Mouse (Mus musculus): ENCODE measurements around the gene Gabrg2. TPM values are rescaled to one million over a fixed set of nuclear protein-coding genes. Genes with fewer than 3 reads are reported as not detected.

Gene Gabrg2
- polyA plus RNA-seq (2016; fragmentation: Nextera tagmentation; extraction: Ambion mirVana), result not detected in 2 replicates

- Histone ChIP-seq H3K36me3 (no peaks in the 10 kb centered on the region), H3K9ac (no peak within 1 kb of the TSS), H3K4me1 (replicated peaks) (no peaks in the 10 kb centered on the region), H3K9me3 (replicated peaks) (no peaks in the 10 kb centered on the region), H3K4me2 (no peak within 1 kb of the TSS), H3K27ac (ENCODE audit: poor library complexity, severe bottlenecking) (no peak within 1 kb of the TSS), H3K4me3 (no peak within 1 kb of the TSS), H3K27me3 (replicated peaks) (peaks cover 10% of the 10 kb centered on the region; the same call in 1 of the 2 replicates)
- 9% methylated on average over 20 of the region's 20 CpGs for WGBS
- no peak for ATAC-seq (ENCODE audit: insufficient number of reproducible peaks, low FRiP score)
Observed at GRCm38 (mm10) chr11:42000190-42001098, at the start of gene Gabrg2. TSS of gene Gabrg2 (minus strand) at chr11:42000857.

GRCm38 (mm10) chr11:42048201-42048600, 47.5 kb upstream of the Gabrg2 start:
- H3K27ac ChIP-seq (ENCODE audit: poor library complexity, severe bottlenecking), result no peak overlapping the region
- no peak for ATAC-seq (ENCODE audit: insufficient number of reproducible peaks, low FRiP score)
- H3K4me2 ChIP-seq, result no peak overlapping the region
- H3K4me3 ChIP-seq, result no peak overlapping the region
- H3K9ac ChIP-seq, result no peak overlapping the region
- no peaks in the 10 kb centered on the region for H3K4me1 ChIP-seq (replicated peaks)
- H3K9me3 ChIP-seq (replicated peaks), result no peaks in the 10 kb centered on the region
- H3K36me3 ChIP-seq, result no peaks in the 10 kb centered on the region
- H3K27me3 ChIP-seq (replicated peaks), result no peaks in the 10 kb centered on the region

- Histone ChIP-seq H3K4me3 (no peak overlapping the region), H3K9me3 (replicated peaks) (no peaks in the 10 kb centered on the region), H3K36me3 (no peaks in the 10 kb centered on the region), H3K27me3 (replicated peaks) (peaks cover 10% of the 10 kb centered on the region; the same call in 1 of the 2 replicates), H3K4me2 (no peak overlapping the region), H3K4me1 (replicated peaks) (no peaks in the 10 kb centered on the region), H3K27ac (ENCODE audit: poor library complexity, severe bottlenecking) (no peak overlapping the region), H3K9ac (no peak overlapping the region)
- WGBS, result 3% methylated on average over 7 of the region's 7 CpGs
- no peak for ATAC-seq (ENCODE audit: insufficient number of reproducible peaks, low FRiP score)
Observed at GRCm38 (mm10) chr11:41999468-41999881, 1.2 kb downstream of the Gabrg2 start.

GRCm38 (mm10) chr11:41980152-41980551, 20.5 kb downstream of the Gabrg2 start:
- no peaks in the 10 kb centered on the region for H3K9me3 ChIP-seq (replicated peaks)
- no peak overlapping the region for H3K4me3 ChIP-seq
- WGBS, result 77% methylated on average over 6 of the region's 6 CpGs
- no peak overlapping the region for H3K4me2 ChIP-seq
- H3K4me1 ChIP-seq (replicated peaks), result no peaks in the 10 kb centered on the region
- H3K27ac ChIP-seq (ENCODE audit: poor library complexity, severe bottlenecking), result no peak overlapping the region
- ATAC-seq (ENCODE audit: insufficient number of reproducible peaks, low FRiP score), result no peak
- H3K9ac ChIP-seq, result no peak overlapping the region
- no peaks in the 10 kb centered on the region for H3K27me3 ChIP-seq (replicated peaks)
- no peaks in the 10 kb centered on the region for H3K36me3 ChIP-seq

- no peak overlapping the region for H3K4me3 ChIP-seq
- H3K9ac ChIP-seq, result no peak overlapping the region
- no peaks in the 10 kb centered on the region for H3K9me3 ChIP-seq (replicated peaks)
- no peaks in the 10 kb centered on the region for H3K36me3 ChIP-seq
- no peak overlapping the region for H3K4me2 ChIP-seq
- H3K27ac ChIP-seq (ENCODE audit: poor library complexity, severe bottlenecking), result no peak overlapping the region
- no peaks in the 10 kb centered on the region for H3K4me1 ChIP-seq (replicated peaks)
- no peaks in the 10 kb centered on the region for H3K27me3 ChIP-seq (replicated peaks)
- ATAC-seq (ENCODE audit: insufficient number of reproducible peaks, low FRiP score), result no peak
Observed at GRCm38 (mm10) chr11:41968595-41968994, 32.1 kb downstream of the Gabrg2 start.

- 53% methylated on average over 8 of the region's 8 CpGs for WGBS
Observed at GRCm38 (mm10) chr11:41962706-41963105, 38.0 kb downstream of the Gabrg2 start.

GRCm38 (mm10) chr11:41953550-41953949, 47.1 kb downstream of the Gabrg2 start:
- Histone ChIP-seq H3K4me3 (no peak overlapping the region), H3K9me3 (replicated peaks) (no peaks in the 10 kb centered on the region), H3K36me3 (no peaks in the 10 kb centered on the region), H3K27me3 (replicated peaks) (no peaks in the 10 kb centered on the region), H3K4me1 (replicated peaks) (no peaks in the 10 kb centered on the region), H3K9ac (no peak overlapping the region), H3K4me2 (no peak overlapping the region), H3K27ac (ENCODE audit: poor library complexity, severe bottlenecking) (no peak overlapping the region)
- no peak for ATAC-seq (ENCODE audit: insufficient number of reproducible peaks, low FRiP score)
- 68% methylated on average over 2 of the region's 2 CpGs for WGBS

More at GRCm38 (mm10) chr11:41962706-41963105, 38.0 kb downstream of the Gabrg2 start:
- Histone ChIP-seq H3K36me3 (no peaks in the 10 kb centered on the region), H3K4me3 (no peak overlapping the region), H3K9ac (no peak overlapping the region), H3K27me3 (replicated peaks) (no peaks in the 10 kb centered on the region), H3K4me1 (replicated peaks) (no peaks in the 10 kb centered on the region), H3K4me2 (no peak overlapping the region), H3K9me3 (replicated peaks) (no peaks in the 10 kb centered on the region), H3K27ac (ENCODE audit: poor library complexity, severe bottlenecking) (no peak overlapping the region)
- no peak for ATAC-seq (ENCODE audit: insufficient number of reproducible peaks, low FRiP score)

GRCm38 (mm10) chr11:41951898-41952297, 48.8 kb downstream of the Gabrg2 start:
- Histone ChIP-seq H3K4me1 (replicated peaks) (no peaks in the 10 kb centered on the region), H3K36me3 (no peaks in the 10 kb centered on the region), H3K9me3 (replicated peaks) (no peaks in the 10 kb centered on the region), H3K9ac (no peak overlapping the region), H3K4me3 (no peak overlapping the region), H3K27me3 (replicated peaks) (no peaks in the 10 kb centered on the region), H3K27ac (ENCODE audit: poor library complexity, severe bottlenecking) (no peak overlapping the region), H3K4me2 (no peak overlapping the region)
- ATAC-seq (ENCODE audit: insufficient number of reproducible peaks, low FRiP score), result no peak
- WGBS, result 58% methylated on average over 3 of the region's 3 CpGs

- no peak for ATAC-seq (ENCODE audit: insufficient number of reproducible peaks, low FRiP score)
- Histone ChIP-seq H3K4me1 (replicated peaks) (no peaks in the 10 kb centered on the region), H3K9ac (no peak overlapping the region), H3K4me3 (no peak overlapping the region), H3K36me3 (no peaks in the 10 kb centered on the region), H3K4me2 (no peak overlapping the region), H3K27ac (ENCODE audit: poor library complexity, severe bottlenecking) (no peak overlapping the region), H3K27me3 (replicated peaks) (no peaks in the 10 kb centered on the region), H3K9me3 (replicated peaks) (no peaks in the 10 kb centered on the region)
- WGBS, result 78% methylated on average over 5 of the region's 5 CpGs
Observed at GRCm38 (mm10) chr11:41945471-41945870, 55.2 kb downstream of the Gabrg2 start.

- ATAC-seq (ENCODE audit: insufficient number of reproducible peaks, low FRiP score), result no peak
- Histone ChIP-seq H3K9me3 (replicated peaks) (no peaks in the 10 kb centered on the region), H3K9ac (no peak overlapping the region), H3K4me3 (no peak overlapping the region), H3K4me1 (replicated peaks) (no peaks in the 10 kb centered on the region), H3K4me2 (no peak overlapping the region), H3K27ac (ENCODE audit: poor library complexity, severe bottlenecking) (no peak overlapping the region), H3K36me3 (no peaks in the 10 kb centered on the region), H3K27me3 (replicated peaks) (no peaks in the 10 kb centered on the region)
- WGBS, result 71% methylated on average over 2 of the region's 2 CpGs
Observed at GRCm38 (mm10) chr11:41937979-41938378, 62.7 kb downstream of the Gabrg2 start.

- Histone ChIP-seq H3K9me3 (replicated peaks) (no peaks in the 10 kb centered on the region), H3K27me3 (replicated peaks) (no peaks in the 10 kb centered on the region), H3K4me2 (no peak overlapping the region), H3K4me1 (replicated peaks) (no peaks in the 10 kb centered on the region), H3K4me3 (no peak overlapping the region), H3K27ac (ENCODE audit: poor library complexity, severe bottlenecking) (no peak overlapping the region), H3K9ac (no peak overlapping the region), H3K36me3 (no peaks in the 10 kb centered on the region)
- ATAC-seq (ENCODE audit: insufficient number of reproducible peaks, low FRiP score), result no peak
Observed at GRCm38 (mm10) chr11:41918864-41919263, 81.8 kb downstream of the Gabrg2 start.

GRCm38 (mm10) chr11:41914066-41914465, 86.6 kb downstream of the Gabrg2 start:
- Histone ChIP-seq H3K9ac (no peak overlapping the region), H3K27ac (ENCODE audit: poor library complexity, severe bottlenecking) (no peak overlapping the region), H3K4me1 (replicated peaks) (no peaks in the 10 kb centered on the region), H3K27me3 (replicated peaks) (no peaks in the 10 kb centered on the region), H3K4me2 (no peak overlapping the region), H3K4me3 (no peak overlapping the region), H3K9me3 (replicated peaks) (no peaks in the 10 kb centered on the region), H3K36me3 (no peaks in the 10 kb centered on the region)
- WGBS, result 64% methylated on average over 6 of the region's 6 CpGs
- ATAC-seq (ENCODE audit: insufficient number of reproducible peaks, low FRiP score), result no peak

Data from heart, embryonic 12.5 days (tissue).